Mouse (Mus musculus) olfactory bulb, adult 2 months (tissue): Measurements from ENCODE around the gene Aqr.

ENCODE experiments used
- CTCF ChIP-seq: fragments of 200-500 bp; IDR thresholded peaks from 2 replicates; pipeline ENCODE4 v1.5.1; 2012; ENCODE audit warnings: low read depth, mild to moderate bottlenecking, low read length, moderate library complexity; ENCODE audit not compliant: insufficient read depth
- POLR2A ChIP-seq: fragments of 200-500 bp; IDR thresholded peaks from 2 replicates; pipeline ENCODE4 v1.6.1; 2012; ENCODE audit warnings: mild to moderate bottlenecking, low read depth, low read length, moderate library complexity; ENCODE audit not compliant: insufficient read depth

DNA sequence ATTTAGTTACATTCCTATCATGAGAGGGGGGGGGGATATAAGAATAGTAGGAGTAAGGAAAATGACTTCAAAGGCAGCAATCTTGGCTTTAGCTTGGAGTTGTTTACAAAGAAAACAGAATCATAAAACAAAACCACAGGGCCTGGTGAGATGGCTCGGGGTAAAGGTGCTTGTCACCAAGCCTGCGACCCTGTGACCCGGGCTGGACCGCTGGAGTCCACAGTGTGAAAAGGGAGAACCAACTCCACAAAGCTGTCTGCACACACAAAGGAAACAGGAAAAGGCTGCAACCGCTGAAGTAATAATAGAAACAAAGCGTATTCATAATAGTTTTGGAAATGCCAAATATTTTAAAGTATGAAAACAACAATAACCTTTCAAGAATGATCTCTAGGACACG is 67.4 kb downstream of the Aqr start:
- TF ChIP-seq POLR2A (no peak), CTCF (no peak)
